Mouse (Mus musculus): ENCODE data around the gene Tnfsf13. TPM values are rescaled to one million over a fixed set of nuclear protein-coding genes. Genes with fewer than 3 reads are reported as not detected.
A peak's percentile ranks its signal among the peaks of the same experiment; 100 is the strongest.
"Not testable (repeated sequence)": the region's sequence is repeated elsewhere in the genome, so short reads cannot be mapped to it uniquely, and the experiment has no call there.

The Tnfsf13 gene
- total RNA-seq, 2 experiments from 2014 or later: 1.0 to 2.9 TPM

GRCm38 (mm10) chr11:69704613-69705010, 19.0 kb upstream of the Tnfsf13 start:
- DNase-seq (ENCODE audit: low spot score in 2 of 2): no peak

- DNase-seq (ENCODE audit: low spot score in 2 of 2): no peak
Observed at GRCm38 (mm10) chr11:69703814-69704612, 18.4 kb upstream of the Tnfsf13 start.

GRCm38 (mm10) chr11:69703381-69703780, 17.8 kb upstream of the Tnfsf13 start:
- not testable (repeated sequence) for DNase-seq (ENCODE audit: low spot score in 2 of 2)

- DNase-seq (ENCODE audit: low spot score in 2 of 2): not testable (repeated sequence)
Observed at GRCm38 (mm10) chr11:69702886-69703285, 17.3 kb upstream of the Tnfsf13 start.

- DNase-seq (ENCODE audit: low spot score in 2 of 2): no peak
Observed at GRCm38 (mm10) chr11:69699595-69699994, 14.0 kb upstream of the Tnfsf13 start.

- DNase-seq (ENCODE audit: low spot score in 2 of 2): no peak
Observed at GRCm38 (mm10) chr11:69698574-69698973, 13.0 kb upstream of the Tnfsf13 start.

GRCm38 (mm10) chr11:69697396-69697795, 11.8 kb upstream of the Tnfsf13 start:
- DNase-seq (ENCODE audit: low spot score in 2 of 2): no peak

DNA sequence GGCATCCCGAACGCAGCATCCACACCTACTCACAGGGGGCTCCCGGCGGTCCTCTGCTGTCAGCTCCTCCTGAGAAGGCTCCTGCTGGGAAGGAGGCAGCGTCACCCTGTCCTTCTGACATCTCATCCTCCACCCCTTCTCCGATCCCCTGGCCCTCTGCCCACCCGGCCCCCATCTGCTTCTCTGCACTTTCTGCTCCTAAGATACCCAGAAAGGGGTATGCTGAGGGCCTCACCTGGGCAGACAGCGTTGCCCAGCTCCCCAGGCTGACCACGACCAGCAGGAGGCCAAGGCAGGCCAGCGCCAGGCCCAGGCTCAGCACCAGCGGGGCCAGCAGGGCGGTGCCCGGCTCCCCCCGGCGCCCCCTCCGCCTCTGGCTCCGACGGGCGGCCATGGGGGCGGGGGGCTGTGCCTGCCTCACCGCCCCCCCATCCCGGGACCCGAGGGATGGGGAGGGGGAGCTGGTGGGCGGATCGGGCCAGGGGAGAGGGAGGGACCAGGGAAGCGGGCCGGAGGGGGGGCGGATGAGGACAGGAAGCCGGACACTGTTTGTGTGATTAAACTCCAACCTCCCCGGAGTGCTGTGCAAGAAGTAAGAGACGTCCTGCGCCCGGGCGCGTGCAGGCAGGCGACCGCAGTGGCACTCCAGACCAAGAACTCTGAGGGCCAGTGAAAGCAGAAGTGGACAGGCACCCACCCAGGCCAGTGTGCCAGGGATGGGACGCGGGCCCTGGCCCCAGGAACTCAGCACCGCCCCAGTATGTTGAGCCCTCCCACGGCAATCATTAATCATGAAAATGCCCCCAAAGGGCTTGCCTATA, 10.0 kb upstream of the Tnfsf13 start, which contains the start of the genes Tnfsf12 and Tnfsfm13:
Gene Tnfsf12 (minus strand): TSS at position 489 of the 821 bp plus-strand sequence.
Gene Tnfsfm13 (minus strand): TSS at position 738 of the 821 bp plus-strand sequence.
- peak; percentile 75 to 83 for DNase-seq (ENCODE audit: low spot score in 2 of 2)

DNA sequence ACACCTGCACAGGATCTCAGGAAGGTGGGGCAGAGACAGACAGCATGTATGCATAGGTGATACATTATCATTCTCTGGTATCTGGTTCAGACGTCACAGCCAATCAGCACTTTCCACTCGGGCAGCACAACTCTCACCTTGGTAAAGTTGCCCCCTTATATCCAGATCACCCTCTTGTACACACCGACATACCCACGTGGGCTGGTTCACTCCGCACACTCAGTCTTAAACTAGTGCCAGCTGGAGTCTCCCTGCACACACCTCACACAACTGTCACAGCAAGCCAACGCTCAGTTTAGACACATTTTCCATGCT, 9.4 kb upstream of the Tnfsf13 start:
- DNase-seq (ENCODE audit: low spot score in 2 of 2): no peak

DNA sequence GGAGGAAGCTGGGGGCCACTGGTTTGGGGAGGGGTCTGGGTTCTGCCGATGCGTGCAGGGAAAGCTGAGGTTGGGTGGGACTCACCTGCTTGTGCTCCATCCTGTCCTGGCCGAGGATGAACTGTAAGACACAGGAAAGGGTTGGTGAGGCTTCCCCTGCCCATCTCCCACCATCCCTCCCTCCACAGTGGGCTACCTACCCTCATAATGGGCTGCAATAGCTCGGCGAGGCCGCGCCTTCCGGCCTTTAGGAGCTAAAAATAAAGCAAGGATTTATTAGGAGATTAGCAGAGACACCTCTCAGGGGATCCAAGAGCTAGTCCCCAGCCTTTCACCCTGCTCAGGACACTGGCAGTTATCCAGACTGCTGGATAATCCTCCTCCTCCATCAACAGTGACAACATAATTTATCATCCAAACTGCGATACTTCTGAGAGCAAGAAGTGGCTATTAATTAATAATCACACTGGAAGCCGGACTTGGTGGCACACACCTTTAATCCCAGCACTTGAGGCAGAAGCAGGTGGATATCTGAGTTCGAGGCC, 7.9 kb upstream of the Tnfsf13 start:
- DNase-seq (ENCODE audit: low spot score in 2 of 2): no peak

GRCm38 (mm10) chr11:69692863-69693262, 7.3 kb upstream of the Tnfsf13 start:
- no peak for DNase-seq (ENCODE audit: low spot score in 2 of 2)

DNA sequence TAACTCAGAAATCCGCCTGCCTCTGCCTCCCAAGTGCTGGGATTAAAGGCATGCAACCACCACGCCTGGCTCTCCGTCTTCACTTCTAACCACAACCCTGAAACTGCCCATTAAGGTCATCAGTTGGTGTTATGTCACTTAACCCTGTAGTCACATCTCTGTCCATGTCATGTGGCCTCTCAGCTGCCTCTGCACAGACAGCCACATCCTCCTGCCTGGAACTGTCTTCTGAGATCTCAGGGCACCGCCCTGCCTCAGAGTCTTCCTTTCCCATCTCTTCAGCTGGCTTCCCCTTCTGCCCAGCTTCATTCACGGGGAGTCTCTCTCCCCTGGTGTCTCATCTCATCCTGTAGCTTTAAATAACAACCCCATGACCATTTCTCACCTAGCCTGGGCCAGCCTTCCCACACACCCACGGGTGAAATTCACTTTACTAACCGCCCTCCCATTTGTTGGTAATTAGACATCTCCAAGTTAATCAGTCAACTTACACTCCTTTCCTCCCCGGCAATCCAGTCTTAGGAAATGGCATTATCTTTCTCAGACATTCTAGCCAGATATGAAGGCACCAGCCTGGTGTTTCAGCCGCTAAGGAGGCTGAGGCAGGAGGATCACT, 6.7 kb upstream of the Tnfsf13 start:
- DNase-seq (ENCODE audit: low spot score in 2 of 2): no peak

DNA sequence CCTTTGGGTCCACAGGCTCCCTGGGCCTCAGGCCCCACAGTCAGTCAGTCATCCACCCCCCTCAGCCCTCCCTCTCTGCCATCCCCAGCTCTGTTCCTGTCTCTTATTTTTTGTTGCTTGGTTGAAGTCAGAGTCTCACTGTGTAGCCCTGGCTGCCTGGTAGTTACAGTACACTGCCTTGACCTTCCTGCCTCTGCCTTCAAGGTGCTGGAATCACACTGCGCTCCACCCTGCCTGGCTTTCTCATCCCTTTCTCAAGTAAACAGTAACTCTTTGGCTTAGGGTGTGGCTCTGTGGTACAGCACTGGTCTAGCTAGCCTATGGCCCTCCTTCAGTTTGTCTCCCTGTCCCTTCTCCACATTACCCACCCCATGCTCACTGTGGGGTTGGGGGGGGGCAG, 4.3 kb upstream of the Tnfsf13 start:
- no peak for DNase-seq (ENCODE audit: low spot score in 2 of 2)

DNA sequence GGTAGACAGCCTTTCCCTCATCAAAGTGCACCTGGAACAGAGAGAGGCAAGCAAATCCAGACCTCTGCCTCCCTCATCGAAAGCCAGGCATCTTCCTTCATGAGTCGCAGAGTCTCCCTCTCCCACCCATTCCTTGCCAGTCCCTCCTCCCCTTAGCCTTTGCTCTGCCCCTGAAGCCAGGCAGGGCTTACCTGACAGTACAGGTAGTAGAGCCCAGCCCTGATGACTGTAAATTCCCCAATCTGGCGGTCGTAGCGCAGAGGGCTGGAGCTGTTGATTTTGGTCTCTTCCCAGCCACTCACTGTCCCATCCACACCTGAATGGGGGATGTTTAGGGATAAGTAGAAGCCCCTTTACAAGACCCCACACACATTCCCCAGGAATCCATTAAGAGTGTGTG, 1.5 kb upstream of the Tnfsf13 start:
- DNase-seq (ENCODE audit: low spot score in 2 of 2): no peak

- peak; percentile 82 to 86 for DNase-seq (ENCODE audit: low spot score in 2 of 2)
Observed at GRCm38 (mm10) chr11:69686377-69686776, 793 bp upstream of the Tnfsf13 start.

DNA sequence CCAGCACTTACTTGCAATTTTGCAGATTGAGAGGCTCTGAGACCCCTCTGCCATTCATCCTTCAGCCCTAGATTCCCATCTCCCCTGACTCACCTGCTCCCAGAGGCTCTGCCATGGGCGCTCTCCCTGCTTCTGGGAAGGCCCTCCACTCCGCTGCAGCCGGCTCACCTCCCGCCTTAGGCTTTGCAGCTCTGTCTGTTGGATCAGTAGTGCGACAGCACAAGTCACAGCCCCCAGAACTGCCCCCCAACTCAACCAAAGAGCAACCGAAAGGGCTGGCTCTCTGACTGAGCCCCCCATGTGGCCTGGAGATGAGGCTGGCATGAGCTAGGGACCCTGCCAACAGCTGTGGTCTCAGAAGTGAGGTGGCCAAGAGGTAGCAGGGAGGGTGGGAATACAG, 648 bp downstream of the Tnfsf13 start:
- no peak for DNase-seq (ENCODE audit: low spot score in 2 of 2)

DNA sequence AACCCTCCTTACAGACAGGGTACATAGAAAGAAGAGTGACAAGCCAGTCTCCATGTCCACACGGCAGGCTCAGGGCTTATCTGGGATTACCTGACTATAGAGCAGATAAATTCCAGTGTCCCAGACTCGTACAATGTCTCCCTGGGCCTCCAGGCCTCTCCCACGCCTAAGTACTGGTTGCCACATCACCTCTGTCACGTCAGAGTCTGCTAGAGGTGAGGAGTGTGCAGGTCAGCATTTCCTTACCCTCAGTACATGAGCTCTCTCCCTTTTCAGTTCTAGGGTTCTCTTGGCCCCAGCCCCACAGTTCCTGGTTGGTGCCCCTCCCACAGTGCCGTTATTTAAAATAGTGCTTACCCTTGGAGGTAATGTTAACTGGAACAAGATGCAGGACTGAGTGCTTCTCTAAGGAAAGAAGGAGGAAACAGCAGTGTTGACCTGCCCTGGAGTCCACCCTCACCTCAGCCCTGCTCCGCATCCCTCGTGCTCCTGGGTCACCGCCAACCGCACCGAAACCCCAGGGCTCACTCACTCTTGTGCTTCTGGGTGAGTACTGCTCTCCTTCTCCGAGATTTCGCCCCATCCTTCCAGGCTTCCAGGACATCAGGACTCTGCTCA, 1.3 kb downstream of the Tnfsf13 start:
- no peak for DNase-seq (ENCODE audit: low spot score in 2 of 2)

DNA sequence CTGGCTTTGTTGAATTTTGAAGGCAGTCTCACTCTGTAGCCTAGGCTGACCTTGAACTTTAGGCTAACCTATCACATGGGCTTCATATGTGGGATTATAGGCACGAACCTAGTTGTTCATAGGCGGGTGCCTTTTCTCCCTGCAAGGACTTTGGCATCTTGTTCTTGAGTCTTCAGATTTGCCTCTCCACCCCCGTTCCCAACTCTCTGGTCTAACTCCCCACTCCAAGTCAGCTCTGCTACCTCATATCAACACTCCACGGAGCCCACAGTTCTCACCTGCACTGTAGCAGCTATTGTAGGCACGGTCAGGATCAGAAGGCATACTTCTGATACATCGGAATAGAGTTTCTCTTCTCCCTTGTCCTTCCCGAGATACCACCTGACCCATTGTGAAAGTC, 2.0 kb downstream of the Tnfsf13 start:
- no peak for DNase-seq (ENCODE audit: low spot score in 2 of 2)

DNA sequence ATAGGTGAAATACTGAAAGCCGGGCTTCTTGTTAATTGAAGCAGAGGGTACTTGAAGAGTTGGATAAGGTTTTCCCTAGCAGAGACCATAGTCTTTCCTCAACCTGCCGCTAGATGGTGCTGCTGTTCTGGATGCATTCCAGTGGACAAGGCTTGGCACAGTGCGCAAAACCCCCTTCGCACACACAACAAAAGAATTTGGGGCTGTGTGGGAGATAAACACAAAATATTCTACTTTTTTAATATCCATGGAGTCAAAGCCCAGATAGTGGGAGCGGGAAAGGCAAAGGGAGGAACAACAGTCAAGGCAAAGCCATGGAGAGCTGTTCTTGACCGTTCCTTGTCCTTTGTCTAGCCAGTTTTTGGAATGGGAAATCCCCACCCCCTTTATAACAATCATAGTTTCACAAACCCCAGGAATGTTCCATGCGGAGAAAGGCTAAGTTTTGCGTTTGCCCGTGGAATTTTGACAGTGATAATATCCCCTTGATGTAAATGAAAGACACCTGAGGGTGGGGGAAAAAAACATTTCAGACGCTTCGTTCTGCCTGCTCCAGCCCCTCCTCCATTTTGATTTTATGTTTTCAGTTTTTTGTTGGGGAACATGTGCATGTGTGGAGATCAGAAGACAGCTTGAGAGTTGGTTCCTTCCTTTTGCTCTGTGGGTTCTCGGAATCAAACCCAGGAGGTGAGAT, 2.6 kb downstream of the Tnfsf13 start:
- peak; percentile 78 to 87 for DNase-seq (ENCODE audit: low spot score in 2 of 2)

DNA sequence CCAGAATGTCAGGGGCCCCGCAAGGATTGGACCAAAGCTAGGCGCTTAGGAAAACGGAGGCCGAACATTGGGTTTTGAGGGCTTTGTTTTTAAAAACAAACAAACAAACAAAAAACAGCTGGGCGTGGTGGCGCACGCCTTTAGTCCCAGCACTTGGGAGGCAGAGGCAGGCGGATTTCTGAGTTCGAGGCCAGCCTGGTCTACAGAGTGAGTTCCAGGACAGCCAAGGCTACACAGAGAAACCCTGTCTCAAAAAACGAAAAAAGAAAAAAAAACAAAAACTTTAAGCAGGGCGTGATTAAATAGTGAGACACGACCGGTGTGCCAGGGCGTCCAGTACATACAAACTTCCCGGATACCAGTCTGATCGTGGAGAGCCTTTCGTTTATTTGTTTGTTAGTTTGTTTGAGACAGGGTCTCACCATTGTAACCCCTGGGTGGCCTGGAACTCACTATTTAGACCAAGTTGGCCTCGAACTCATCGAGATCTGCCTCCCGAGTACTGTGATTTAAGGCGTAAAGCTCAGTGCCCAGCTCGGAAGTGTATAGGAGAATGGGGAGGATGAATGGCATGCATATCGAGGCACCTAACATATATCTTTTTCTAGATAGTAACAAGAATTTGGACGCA, 3.3 kb downstream of the Tnfsf13 start:
- no peak for DNase-seq (ENCODE audit: low spot score in 2 of 2)

Data from gastrocnemius, postnatal 4 days (tissue).